Comparison of ENCODE assay signal across 8 mouse cellular contexts in the genomic region with DNA sequence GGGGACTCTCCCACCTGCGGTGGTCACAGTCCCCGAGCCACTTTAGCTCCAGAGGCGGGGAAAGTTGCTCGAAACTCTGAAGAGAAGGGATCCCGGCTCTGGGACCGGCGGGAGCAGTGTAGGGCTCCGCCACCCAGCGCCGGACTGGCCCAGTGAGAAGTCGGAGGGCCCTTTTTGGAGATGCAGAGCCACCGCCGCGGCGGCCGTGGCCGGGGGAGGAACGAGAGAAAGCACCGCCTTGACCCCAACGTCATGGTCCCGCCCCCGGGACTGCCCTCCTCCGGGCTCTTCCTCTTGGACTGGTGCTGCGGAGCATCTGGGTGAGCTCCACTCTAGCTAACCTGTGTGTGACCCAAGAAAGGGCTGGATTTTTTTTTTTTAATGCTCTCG. TPM values are rescaled to one million over a fixed set of nuclear protein-coding genes. Genes with fewer than 3 reads are reported as not detected.
A peak's percentile ranks its signal among the peaks of the same experiment; 100 is the strongest.
DNase-seq lines count a peak whose midpoint lies in the region; ATAC-seq and TF ChIP-seq lines count a peak whose summit lies in the region.

A gene (minus strand): TSS at position 205 of the 390 bp plus-strand sequence.

- H3K9me3 ChIP-seq in hindbrain, postnatal 0 days (ENCODE audit: low read length): no peaks in the 10 kb centered on the region

- WGBS in hindbrain, postnatal 0 days: under 1% methylated on average over 25 of the region's 25 CpGs
- WGBS in macrophage (ENCODE audit: missing documents): under 1% methylated on average over 25 of the region's 25 CpGs

- no peaks in the 10 kb centered on the region; the same call in 1 of the 2 replicates for H3K27me3 ChIP-seq in hindbrain, postnatal 0 days (ENCODE audit: insufficient read depth, low read length)

- H3K9ac ChIP-seq in hindbrain, postnatal 0 days (replicated peaks; ENCODE audit: low read length): peak within 1 kb of the TSS; percentile 52

- peak within 1 kb of the TSS; percentile 57 for H3K4me3 ChIP-seq in hindbrain, postnatal 0 days (ENCODE audit: low read length)
- peak within 1 kb of the TSS; percentile 42 for H3K4me3 ChIP-seq in macrophage (ENCODE audit: inconsistent target)

- no peaks in the 10 kb centered on the region for H3K36me3 ChIP-seq in hindbrain, postnatal 0 days (ENCODE audit: insufficient read depth, low read length)
- no peaks in the 10 kb centered on the region for H3K36me3 ChIP-seq in macrophage (ENCODE audit: inconsistent target)

- peak; percentile 85 for DNase-seq in R1 (ENCODE audit: low read depth, low spot score)
- peak; percentile 25 to 46 for DNase-seq in cerebellum, postnatal 36 days
- DNase-seq in gastrocnemius, adult 8-10 months (ENCODE audit: low spot score in 2 of 2): peak; percentile 75 to 80
- peak; percentile 84 for DNase-seq in hindbrain, postnatal 0 days (ENCODE audit: low spot score)
- DNase-seq in left cerebral cortex, adult 8-10 months (ENCODE audit: low spot score in 2 of 2): peak; percentile 32 to 57
- peak; percentile 30 for DNase-seq in retina, postnatal 7 days (ENCODE audit: low read depth, low spot score)
- DNase-seq in urinary bladder, adult 18-20 months (ENCODE audit: low spot score in 2 of 2): peak; percentile 88 to 90

- no peak for TF ChIP-seq CTCF in hindbrain, postnatal 0 days (IDR thresholded peaks at IDR 0.05; ENCODE audit: low read depth)

- H3K4me1 ChIP-seq in hindbrain, postnatal 0 days (ENCODE audit: insufficient read depth, low read length): no peaks in the 10 kb centered on the region

- peak within 1 kb of the TSS; percentile 17; the same call in 1 of the 2 replicates for H3K27ac ChIP-seq in hindbrain, postnatal 0 days
- no peak within 1 kb of the TSS for H3K27ac ChIP-seq in macrophage

- H3K4me2 ChIP-seq in hindbrain, postnatal 0 days (ENCODE audit: low read depth, low read length): peak within 1 kb of the TSS; percentile 96

- ATAC-seq in hindbrain, postnatal 0 days: peak; percentile 81

- no peaks in the 10 kb centered on the region for H3K79me2 ChIP-seq in macrophage (ENCODE audit: inconsistent target)

RNA-seq across cellular contexts. Expression of the gene that starts here (rescaled TPM):
- 10 to 100 TPM; 15.9 to 42.8 (median 35.9) TPM for total RNA-seq in gastrocnemius, adult 8-10 months (2022)
- 8.3 and 8.5 TPM in 2 replicates for total RNA-seq in hindbrain, postnatal 0 days (2014; rRNA removed)
- polyA plus RNA-seq in hindbrain, postnatal 0 days (2015; fragmentation: Nextera tagmentation; extraction: Ambion mirVana): 5.4 and 5.8 TPM in 2 replicates
- total RNA-seq in left cerebral cortex, adult 8-10 months (2022): 10 to 100 TPM in 1 of 4 experiments, 1 to 10 TPM in 3; 8.8 to 10.8 (median 9.7) TPM
- total RNA-seq in macrophage (2018; cell fraction: chromatin; rRNA removed): under 1 TPM in 1 of 26 experiments, not detected in 25; 0.47 TPM
- under 1 TPM in 20 of 26 experiments, not detected in 6; 0.04 to 0.47 (median 0.24) TPM for total RNA-seq in macrophage (2018; cell fraction: cytosol; rRNA removed)
- under 1 TPM in 2 of 26 experiments, not detected in 24; 0.23 to 0.24 TPM for total RNA-seq in macrophage (2018; cell fraction: nucleus; rRNA removed)
- polyA plus RNA-seq in macrophage (2018): 0.15 to 0.23 TPM (median 0.17 TPM) in 3 replicates

Comparison
In these comparisons a context has a peak if more than half of its experiments do, and no peak if none do; other contexts are left out.
1. DNase-seq: peak in every context shown above with its lines; median percentile 89 in urinary bladder, adult 18-20 months; 85 in R1; 84 in hindbrain, postnatal 0 days; 78 in gastrocnemius, adult 8-10 months; 44 in left cerebral cortex, adult 8-10 months; 36 in cerebellum, postnatal 36 days; 30 in retina, postnatal 7 days.